Mouse (Mus musculus): ENCODE measurements around the gene Fam186b. TPM values are rescaled to one million over a fixed set of nuclear protein-coding genes. Genes with fewer than 3 reads are reported as not detected.

The Fam186b gene
- total and polyA plus RNA-seq, 2 experiments: not detected

GRCm38 (mm10) chr15:99332921-99333675, 37.4 kb upstream of the Fam186b start:
- peak; percentile 59 for DNase-seq (ENCODE audit: extremely low read depth, low read depth, low spot score)
- Histone ChIP-seq H3K4me3 (ENCODE audit: insufficient read depth, low read depth, low read length) (no peak overlapping the region), H3K27me3 (ENCODE audit: control insufficient read depth, insufficient read depth, low read length) (no peaks in the 10 kb centered on the region), H3K27ac (replicated peaks; ENCODE audit: insufficient read depth, low read depth, low read length) (peak overlapping the region; percentile 70), H3K36me3 (ENCODE audit: control insufficient read depth, insufficient read depth, low read length) (no peaks in the 10 kb centered on the region), H3K4me1 (ENCODE audit: control insufficient read depth, insufficient read depth, low read length) (peaks cover 11% of the 10 kb centered on the region; the same call in 1 of the 2 replicates), H3K79me2 (ENCODE audit: control insufficient read depth, insufficient read depth, low read length) (no peaks in the 10 kb centered on the region), H3K9ac (ENCODE audit: low read depth, low read length) (no peak overlapping the region)
- no peak for TF ChIP-seq CTCF (IDR thresholded peaks at IDR 0.05; ENCODE audit: low read depth, low read length)
- no peak for TF ChIP-seq POLR2A (IDR thresholded peaks at IDR 0.05; ENCODE audit: extremely low read depth, insufficient read depth, low read length)
- WGBS: 33% methylated on average over 9 of the region's 9 CpGs

GRCm38 (mm10) chr15:99332111-99332510, 36.4 kb upstream of the Fam186b start:
- H3K4me3 ChIP-seq (ENCODE audit: insufficient read depth, low read depth, low read length): no peak overlapping the region
- no peaks in the 10 kb centered on the region for H3K36me3 ChIP-seq (ENCODE audit: control insufficient read depth, insufficient read depth, low read length)
- peak overlapping the region; percentile 52 for H3K27ac ChIP-seq (replicated peaks; ENCODE audit: insufficient read depth, low read depth, low read length)
- no peak for DNase-seq (ENCODE audit: extremely low read depth, low read depth, low spot score)
- H3K4me1 ChIP-seq (ENCODE audit: control insufficient read depth, insufficient read depth, low read length): peaks cover 11% of the 10 kb centered on the region; the same call in 1 of the 2 replicates
- H3K27me3 ChIP-seq (ENCODE audit: control insufficient read depth, insufficient read depth, low read length): no peaks in the 10 kb centered on the region
- TF ChIP-seq POLR2A (IDR thresholded peaks at IDR 0.05; ENCODE audit: extremely low read depth, insufficient read depth, low read length): no peak
- TF ChIP-seq CTCF (IDR thresholded peaks at IDR 0.05; ENCODE audit: low read depth, low read length): no peak
- no peaks in the 10 kb centered on the region for H3K79me2 ChIP-seq (ENCODE audit: control insufficient read depth, insufficient read depth, low read length)
- H3K9ac ChIP-seq (ENCODE audit: low read depth, low read length): no peak overlapping the region

GRCm38 (mm10) chr15:99331341-99331740, 35.7 kb upstream of the Fam186b start:
- 85% methylated on average over 5 of the region's 5 CpGs for WGBS
- H3K4me3 ChIP-seq (ENCODE audit: insufficient read depth, low read depth, low read length): no peak overlapping the region
- no peak for TF ChIP-seq CTCF (IDR thresholded peaks at IDR 0.05; ENCODE audit: low read depth, low read length)
- H3K9ac ChIP-seq (ENCODE audit: low read depth, low read length): no peak overlapping the region
- no peak overlapping the region for H3K27ac ChIP-seq (replicated peaks; ENCODE audit: insufficient read depth, low read depth, low read length)
- peaks cover 11% of the 10 kb centered on the region; the same call in 1 of the 2 replicates for H3K4me1 ChIP-seq (ENCODE audit: control insufficient read depth, insufficient read depth, low read length)
- no peaks in the 10 kb centered on the region for H3K36me3 ChIP-seq (ENCODE audit: control insufficient read depth, insufficient read depth, low read length)
- H3K79me2 ChIP-seq (ENCODE audit: control insufficient read depth, insufficient read depth, low read length): no peaks in the 10 kb centered on the region
- no peaks in the 10 kb centered on the region for H3K27me3 ChIP-seq (ENCODE audit: control insufficient read depth, insufficient read depth, low read length)
- DNase-seq (ENCODE audit: extremely low read depth, low read depth, low spot score): no peak

- no peak overlapping the region for H3K4me3 ChIP-seq (ENCODE audit: insufficient read depth, low read depth, low read length)
- no peak for DNase-seq (ENCODE audit: extremely low read depth, low read depth, low spot score)
- no peak overlapping the region for H3K27ac ChIP-seq (replicated peaks; ENCODE audit: insufficient read depth, low read depth, low read length)
- 68% methylated on average over 2 of the region's 2 CpGs for whole genome bisulfite sequencing
- H3K36me3 ChIP-seq (ENCODE audit: control insufficient read depth, insufficient read depth, low read length): no peaks in the 10 kb centered on the region
- H3K4me1 ChIP-seq (ENCODE audit: control insufficient read depth, insufficient read depth, low read length): peaks cover 11% of the 10 kb centered on the region; the same call in 1 of the 2 replicates
- no peak overlapping the region for H3K9ac ChIP-seq (ENCODE audit: low read depth, low read length)
- H3K27me3 ChIP-seq (ENCODE audit: control insufficient read depth, insufficient read depth, low read length): no peaks in the 10 kb centered on the region
- TF ChIP-seq POLR2A (IDR thresholded peaks at IDR 0.05; ENCODE audit: extremely low read depth, insufficient read depth, low read length) (no peak), CTCF (IDR thresholded peaks at IDR 0.05; ENCODE audit: low read depth, low read length) (no peak)
- H3K79me2 ChIP-seq (ENCODE audit: control insufficient read depth, insufficient read depth, low read length): no peaks in the 10 kb centered on the region
Observed at GRCm38 (mm10) chr15:99330324-99330723, 34.6 kb upstream of the Fam186b start.

GRCm38 (mm10) chr15:99328011-99328410, 32.3 kb upstream of the Fam186b start:
- no peaks in the 10 kb centered on the region for H3K27me3 ChIP-seq (ENCODE audit: control insufficient read depth, insufficient read depth, low read length)
- no peak overlapping the region for H3K27ac ChIP-seq (replicated peaks; ENCODE audit: insufficient read depth, low read depth, low read length)
- peaks cover 6% of the 10 kb centered on the region; the same call in 1 of the 2 replicates for H3K4me1 ChIP-seq (ENCODE audit: control insufficient read depth, insufficient read depth, low read length)
- DNase-seq (ENCODE audit: extremely low read depth, low read depth, low spot score): no peak
- WGBS: 98% methylated on average over 5 of the region's 5 CpGs
- H3K79me2 ChIP-seq (ENCODE audit: control insufficient read depth, insufficient read depth, low read length): no peaks in the 10 kb centered on the region
- H3K4me3 ChIP-seq (ENCODE audit: insufficient read depth, low read depth, low read length): no peak overlapping the region
- H3K36me3 ChIP-seq (ENCODE audit: control insufficient read depth, insufficient read depth, low read length): no peaks in the 10 kb centered on the region
- H3K9ac ChIP-seq (ENCODE audit: low read depth, low read length): no peak overlapping the region
- TF ChIP-seq CTCF (IDR thresholded peaks at IDR 0.05; ENCODE audit: low read depth, low read length): no peak
- no peak for TF ChIP-seq POLR2A (IDR thresholded peaks at IDR 0.05; ENCODE audit: extremely low read depth, insufficient read depth, low read length)

GRCm38 (mm10) chr15:99326959-99327358, 31.3 kb upstream of the Fam186b start:
- TF ChIP-seq POLR2A (IDR thresholded peaks at IDR 0.05; ENCODE audit: extremely low read depth, insufficient read depth, low read length) (no peak), CTCF (IDR thresholded peaks at IDR 0.05; ENCODE audit: low read depth, low read length) (peak; percentile 58)
- H3K36me3 ChIP-seq (ENCODE audit: control insufficient read depth, insufficient read depth, low read length): no peaks in the 10 kb centered on the region
- no peaks in the 10 kb centered on the region for H3K27me3 ChIP-seq (ENCODE audit: control insufficient read depth, insufficient read depth, low read length)
- no peak overlapping the region for H3K9ac ChIP-seq (ENCODE audit: low read depth, low read length)
- no peak overlapping the region for H3K4me3 ChIP-seq (ENCODE audit: insufficient read depth, low read depth, low read length)
- 89% methylated on average over 1 of the region's 1 CpGs for WGBS
- DNase-seq (ENCODE audit: extremely low read depth, low read depth, low spot score): no peak
- no peak overlapping the region for H3K27ac ChIP-seq (replicated peaks; ENCODE audit: insufficient read depth, low read depth, low read length)
- 0 out of 2 replicates have a peak, but pooled peaks cover 3% of the 10 kb centered on the region for H3K4me1 ChIP-seq (ENCODE audit: control insufficient read depth, insufficient read depth, low read length)
- H3K79me2 ChIP-seq (ENCODE audit: control insufficient read depth, insufficient read depth, low read length): no peaks in the 10 kb centered on the region
